Mouse (Mus musculus): ENCODE measurements around the gene Leng1.

Leng1 gene

GRCm38 (mm10) chr7:3691919-3692318 is 26.3 kb upstream of the Leng1 start:
- DNase-seq (ENCODE audit: low spot score), result no peak

- no peak for DNase-seq (ENCODE audit: low spot score)
These were observed 20.0 kb upstream of the Leng1 start for GRCm38 (mm10) chr7:3685400-3686187.

GRCm38 (mm10) chr7:3684698-3685097 is 19.1 kb upstream of the Leng1 start:
- no peak for DNase-seq (ENCODE audit: low spot score)

GRCm38 (mm10) chr7:3683908-3684550 is 18.4 kb upstream of the Leng1 start:
- DNase-seq (ENCODE audit: low spot score), result no peak

- no peak for DNase-seq (ENCODE audit: low spot score)
These were observed 11.7 kb upstream of the Leng1 start, which contains the start of gene Tmc4 for GRCm38 (mm10) chr7:3677342-3677741. Gene Tmc4, minus strand, starts transcription at chr7:3677553.

GRCm38 (mm10) chr7:3676371-3676770 is 10.7 kb upstream of the Leng1 start:
- DNase-seq (ENCODE audit: low spot score), result no peak

- DNase-seq (ENCODE audit: low spot score), result no peak
These were observed 9.5 kb upstream of the Leng1 start for GRCm38 (mm10) chr7:3675228-3675548.

- DNase-seq (ENCODE audit: low spot score), result peak; percentile 88
These were observed 9.0 kb upstream of the Leng1 start for GRCm38 (mm10) chr7:3674507-3675227.

GRCm38 (mm10) chr7:3666921-3667391 is 1.3 kb upstream of the Leng1 start:
- peak; percentile 32 for DNase-seq (ENCODE audit: low spot score)

- peak; percentile 55 for DNase-seq (ENCODE audit: low spot score)
These were observed 971 bp downstream of the Leng1 start for GRCm38 (mm10) chr7:3664524-3665214.

- DNase-seq (ENCODE audit: low spot score), result no peak
These were observed 7.1 kb downstream of the Leng1 start for GRCm38 (mm10) chr7:3658578-3658977.

GRCm38 (mm10) chr7:3656966-3657365 is 8.7 kb downstream of the Leng1 start:
- no peak for DNase-seq (ENCODE audit: low spot score)

- no peak for DNase-seq (ENCODE audit: low spot score)
These were observed 19.0 kb downstream of the Leng1 start for GRCm38 (mm10) chr7:3646641-3647040.

- DNase-seq (ENCODE audit: low spot score), result no peak
These were observed 19.5 kb downstream of the Leng1 start for GRCm38 (mm10) chr7:3646188-3646587.

- peak; percentile 20 for DNase-seq (ENCODE audit: low spot score)
These were observed 20.1 kb downstream of the Leng1 start for GRCm38 (mm10) chr7:3645488-3646025.

GRCm38 (mm10) chr7:3644672-3645487 is 20.8 kb downstream of the Leng1 start, which contains the start of gene Cnot3:
Gene Cnot3, plus strand, starts transcription at chr7:3645268.
- DNase-seq (ENCODE audit: low spot score), result peak; percentile 99

GRCm38 (mm10) chr7:3644348-3644671 is 21.3 kb downstream of the Leng1 start:
- no peak for DNase-seq (ENCODE audit: low spot score)

GRCm38 (mm10) chr7:3643843-3644242 is 21.8 kb downstream of the Leng1 start:
- DNase-seq (ENCODE audit: low spot score), result no peak

- DNase-seq (ENCODE audit: low spot score), result no peak
These were observed 22.2 kb downstream of the Leng1 start for GRCm38 (mm10) chr7:3643412-3643811.

- DNase-seq (ENCODE audit: low spot score), result no peak
These were observed 35.2 kb downstream of the Leng1 start for GRCm38 (mm10) chr7:3630478-3630815.
